Mouse (Mus musculus): ENCODE results near the gene Olfr483. TPM values are rescaled to one million over a fixed set of nuclear protein-coding genes. Genes with fewer than 3 reads are reported as not detected.

Gene Olfr483
- not detected in 2 replicates for polyA plus RNA-seq (2016; fragmentation: Nextera tagmentation; extraction: Ambion mirVana)

DNA sequence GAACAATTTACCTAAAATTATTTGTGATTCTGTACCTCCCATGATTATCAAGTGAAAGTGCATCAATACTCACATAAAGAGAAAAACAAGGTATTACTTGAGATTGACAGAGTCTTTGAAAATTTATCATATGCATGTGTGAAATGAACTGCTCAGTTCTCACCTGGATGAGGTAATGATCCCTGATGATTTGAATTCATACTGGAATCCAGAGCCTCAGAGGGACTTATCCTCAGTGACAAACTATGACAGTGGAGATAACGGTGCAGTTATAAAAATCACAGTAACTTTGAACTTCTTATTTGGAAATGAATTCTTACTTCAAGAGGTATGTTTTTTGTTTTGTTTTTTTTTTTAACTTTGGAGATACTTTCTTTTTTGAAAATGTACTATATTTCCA lies at the start of gene Olfr483:
Gene Olfr483, plus strand, starts transcription at position 301 of the 400 bp plus-strand sequence.
- no peaks in the 10 kb centered on the region for H3K4me1 ChIP-seq
- no peak within 1 kb of the TSS for H3K4me3 ChIP-seq
- H3K36me3 ChIP-seq (replicated peaks) = no peaks in the 10 kb centered on the region
- 92% methylated on average over 1 of the region's 1 CpGs for WGBS
- no peak for DNase-seq (ENCODE audit: extremely low spot score, low spot score)
- no peak within 1 kb of the TSS for H3K27ac ChIP-seq
- no peaks in the 10 kb centered on the region for H3K9me3 ChIP-seq
- H3K27me3 ChIP-seq (ENCODE audit: poor library complexity, severe bottlenecking) = no peaks in the 10 kb centered on the region

DNA sequence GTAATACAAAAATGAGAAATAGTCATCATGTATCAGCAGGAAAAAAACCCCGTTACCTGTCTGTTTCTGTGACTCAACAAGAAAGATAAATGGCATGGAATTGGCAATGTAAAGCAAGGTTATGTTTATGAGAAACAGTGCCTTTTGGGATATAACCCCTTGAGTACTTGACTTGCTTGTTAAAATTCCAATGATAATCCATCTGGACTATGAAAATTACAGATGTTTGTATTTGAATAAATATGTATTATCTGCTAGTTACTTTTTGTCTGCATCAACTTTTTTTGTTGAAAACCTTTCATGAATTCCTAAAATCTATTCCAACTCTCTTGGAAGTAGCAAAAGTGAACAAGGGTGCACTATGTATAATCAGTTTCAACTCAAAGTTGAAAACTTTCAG lies 33.4 kb upstream of the Olfr483 start, which contains the start of gene Olfr480:
Gene Olfr480, minus strand, starts transcription at position 101 of the 400 bp plus-strand sequence.
- 92% methylated on average over 1 of the region's 1 CpGs for WGBS
- Histone ChIP-seq H3K4me3 (no peak within 1 kb of the TSS), H3K27ac (no peak within 1 kb of the TSS), H3K9me3 (no peaks in the 10 kb centered on the region), H3K27me3 (ENCODE audit: poor library complexity, severe bottlenecking) (no peaks in the 10 kb centered on the region), H3K4me1 (no peaks in the 10 kb centered on the region), H3K36me3 (replicated peaks) (no peaks in the 10 kb centered on the region)
- no peak for DNase-seq (ENCODE audit: extremely low spot score, low spot score)

DNA sequence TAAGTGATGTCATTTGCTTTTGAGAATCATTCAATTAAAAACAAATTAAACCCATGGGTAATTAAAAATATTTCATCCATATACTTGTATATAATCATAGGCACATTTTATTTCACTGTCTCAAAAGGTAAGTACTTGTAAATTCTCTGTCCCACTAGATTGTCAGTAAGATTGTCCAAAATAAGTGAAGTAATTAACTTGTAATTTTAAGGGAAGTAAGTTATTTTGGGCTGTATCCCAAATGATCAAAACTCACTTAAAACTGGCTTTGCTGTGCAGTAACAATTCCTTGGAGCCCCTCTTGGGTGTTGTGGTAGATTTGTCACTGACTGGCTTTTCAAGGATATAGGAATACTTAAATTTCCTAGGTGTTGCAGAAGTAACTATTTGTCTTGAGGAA lies 21.1 kb upstream of the Olfr483 start, which contains the start of gene Olfr481:
Gene Olfr481, plus strand, starts transcription at position 301 of the 400 bp plus-strand sequence.
- H3K4me1 ChIP-seq = no peaks in the 10 kb centered on the region
- H3K27ac ChIP-seq = no peak within 1 kb of the TSS
- H3K4me3 ChIP-seq = no peak within 1 kb of the TSS
- no peaks in the 10 kb centered on the region for H3K27me3 ChIP-seq (ENCODE audit: poor library complexity, severe bottlenecking)
- no peak for DNase-seq (ENCODE audit: extremely low spot score, low spot score)
- no peaks in the 10 kb centered on the region for H3K9me3 ChIP-seq
- H3K36me3 ChIP-seq (replicated peaks) = no peaks in the 10 kb centered on the region

DNA sequence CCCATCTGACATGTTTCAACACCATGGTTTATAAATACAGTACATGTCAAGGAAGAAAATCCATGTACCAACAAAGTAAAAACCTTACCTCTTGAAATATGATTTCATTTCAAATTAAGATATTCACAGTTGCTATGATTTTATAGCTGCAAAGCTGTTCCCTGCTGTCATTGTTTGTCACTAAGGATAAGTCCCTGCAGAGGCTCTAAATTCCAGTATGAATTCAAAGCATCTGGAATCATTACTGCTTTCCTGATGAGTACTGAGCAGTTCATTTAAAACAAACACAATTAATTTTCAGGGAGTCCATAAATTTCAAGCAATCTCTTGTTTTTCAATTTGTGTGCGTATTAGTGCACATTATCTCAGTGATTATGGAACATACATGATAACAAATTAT lies 3.2 kb upstream of the Olfr483 start, which contains the start of gene Olfr482:
Gene Olfr482, minus strand, starts transcription at position 101 of the 400 bp plus-strand sequence.
- Histone ChIP-seq H3K27me3 (ENCODE audit: poor library complexity, severe bottlenecking) (no peaks in the 10 kb centered on the region), H3K9me3 (no peaks in the 10 kb centered on the region), H3K4me3 (no peak within 1 kb of the TSS), H3K27ac (no peak within 1 kb of the TSS), H3K36me3 (replicated peaks) (no peaks in the 10 kb centered on the region), H3K4me1 (no peaks in the 10 kb centered on the region)
- DNase-seq (ENCODE audit: extremely low spot score, low spot score) = no peak
- 88% methylated on average over 1 of the region's 1 CpGs for WGBS

DNA sequence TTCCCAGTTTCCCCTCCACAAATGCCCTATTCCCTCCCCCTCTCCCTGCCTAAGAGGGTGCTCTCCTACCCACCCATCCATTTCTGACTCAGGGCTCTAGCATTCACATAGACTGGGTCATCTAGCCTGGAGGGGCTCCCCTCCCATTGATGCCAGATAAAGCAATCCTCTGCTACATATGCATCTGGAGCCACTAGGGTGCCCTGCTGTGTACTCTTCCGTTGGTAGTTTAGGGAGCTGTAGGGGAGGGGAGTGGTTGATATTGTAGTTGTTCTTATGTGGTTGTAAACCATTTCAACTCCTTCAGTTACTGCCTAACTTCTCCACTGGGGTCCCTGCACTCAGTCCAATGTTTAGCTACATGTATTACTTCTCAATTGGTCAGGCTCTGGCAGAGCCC lies 20.0 kb downstream of the Olfr483 start:
- Histone ChIP-seq H3K36me3 (replicated peaks) (no peaks in the 10 kb centered on the region), H3K27ac (no peak overlapping the region), H3K4me3 (no peak overlapping the region), H3K4me1 (no peaks in the 10 kb centered on the region), H3K9me3 (no peaks in the 10 kb centered on the region), H3K27me3 (ENCODE audit: poor library complexity, severe bottlenecking) (no peaks in the 10 kb centered on the region)
- WGBS = 20% methylated on average over 1 of the region's 1 CpGs
- no peak for DNase-seq (ENCODE audit: extremely low spot score, low spot score)

DNA sequence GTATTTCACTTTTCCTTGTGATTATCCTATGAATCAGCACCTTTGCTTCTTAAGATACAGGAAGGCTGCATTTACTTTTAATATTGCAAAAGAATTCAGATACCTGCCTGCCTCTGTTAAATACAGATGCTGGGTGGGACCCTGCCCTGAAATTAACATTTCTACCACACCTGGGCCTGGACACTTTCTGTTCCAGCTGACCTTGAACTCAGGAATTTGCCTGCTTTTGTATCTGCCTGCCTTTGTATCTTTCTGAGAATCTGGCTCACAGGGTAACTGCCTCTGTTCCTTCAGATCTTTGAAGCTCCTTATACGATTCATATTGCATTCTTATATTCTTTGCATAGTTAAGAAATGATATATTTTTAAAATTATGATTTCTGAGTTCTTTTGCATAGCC lies 20.8 kb downstream of the Olfr483 start:
- no peaks in the 10 kb centered on the region for H3K9me3 ChIP-seq
- no peak overlapping the region for H3K4me3 ChIP-seq
- H3K27ac ChIP-seq = no peak overlapping the region
- H3K36me3 ChIP-seq (replicated peaks) = no peaks in the 10 kb centered on the region
- H3K27me3 ChIP-seq (ENCODE audit: poor library complexity, severe bottlenecking) = no peaks in the 10 kb centered on the region
- DNase-seq (ENCODE audit: extremely low spot score, low spot score) = no peak
- 70% methylated on average over 1 of the region's 1 CpGs for WGBS
- no peaks in the 10 kb centered on the region for H3K4me1 ChIP-seq

DNA sequence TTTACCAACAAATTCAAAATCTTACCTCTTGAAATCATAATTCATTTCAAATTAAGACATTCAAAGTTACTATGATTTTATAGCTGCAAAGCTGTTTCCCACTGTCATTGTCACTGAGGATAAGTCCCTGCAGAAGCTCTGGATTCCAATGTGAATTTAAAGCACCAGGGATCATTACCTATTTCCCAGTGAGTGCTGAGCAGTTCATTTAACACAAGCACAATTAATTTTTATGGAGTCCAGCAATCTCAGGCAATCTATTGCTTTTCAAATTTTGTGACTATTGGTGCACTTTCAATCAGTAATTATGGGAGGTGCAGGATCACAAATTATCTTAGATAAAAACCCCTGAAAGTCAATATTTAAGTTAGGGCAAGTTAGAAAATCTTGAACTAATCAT lies 26.7 kb downstream of the Olfr483 start, which contains the start of gene Olfr484:
Gene Olfr484, minus strand, starts transcription at position 101 of the 400 bp plus-strand sequence.
- Histone ChIP-seq H3K9me3 (no peaks in the 10 kb centered on the region), H3K27ac (no peak within 1 kb of the TSS), H3K4me1 (no peaks in the 10 kb centered on the region), H3K36me3 (replicated peaks) (no peaks in the 10 kb centered on the region), H3K27me3 (ENCODE audit: poor library complexity, severe bottlenecking) (no peaks in the 10 kb centered on the region), H3K4me3 (no peak within 1 kb of the TSS)
- DNase-seq (ENCODE audit: extremely low spot score, low spot score) = no peak

Other genes starting within 250 kb of the Olfr483 start
- not detected in 2 replicates for gene Olfr472, start 202.9 kb upstream of the Olfr483 start, polyA plus RNA-seq (2016; fragmentation: Nextera tagmentation; extraction: Ambion mirVana)
- not detected in 2 replicates for gene Olfr473, start 170.4 kb upstream of the Olfr483 start, polyA plus RNA-seq (2016; fragmentation: Nextera tagmentation; extraction: Ambion mirVana)
- not detected in 2 replicates for gene Olfr474, start 146.2 kb upstream of the Olfr483 start, polyA plus RNA-seq (2016; fragmentation: Nextera tagmentation; extraction: Ambion mirVana)
- not detected in 2 replicates for gene Olfr476, start 136.0 kb upstream of the Olfr483 start, polyA plus RNA-seq (2016; fragmentation: Nextera tagmentation; extraction: Ambion mirVana)
- gene Olfr477, start 114.2 kb upstream of the Olfr483 start, polyA plus RNA-seq (2016; fragmentation: Nextera tagmentation; extraction: Ambion mirVana) = not detected in 2 replicates
- not detected in 2 replicates for gene Olfr478, start 66.9 kb upstream of the Olfr483 start, polyA plus RNA-seq (2016; fragmentation: Nextera tagmentation; extraction: Ambion mirVana)
- not detected in 2 replicates for gene Olfr479, start 50.2 kb upstream of the Olfr483 start, polyA plus RNA-seq (2016; fragmentation: Nextera tagmentation; extraction: Ambion mirVana)
- gene Olfr480, start 33.5 kb upstream of the Olfr483 start, polyA plus RNA-seq (2016; fragmentation: Nextera tagmentation; extraction: Ambion mirVana) = not detected in 2 replicates
- gene Olfr481, start 21.0 kb upstream of the Olfr483 start, polyA plus RNA-seq (2016; fragmentation: Nextera tagmentation; extraction: Ambion mirVana) = not detected in 2 replicates
- 0.06 TPM in 1 of 2 replicates, not detected in the other for gene Olfr482, start 3.3 kb upstream of the Olfr483 start, polyA plus RNA-seq (2016; fragmentation: Nextera tagmentation; extraction: Ambion mirVana)
- gene Olfr484, start 26.6 kb downstream of the Olfr483 start, polyA plus RNA-seq (2016; fragmentation: Nextera tagmentation; extraction: Ambion mirVana) = not detected in 2 replicates
- gene Olfr485, start 59.0 kb downstream of the Olfr483 start, polyA plus RNA-seq (2016; fragmentation: Nextera tagmentation; extraction: Ambion mirVana) = not detected in 2 replicates
- not detected in 2 replicates for gene Olfr486, start 71.9 kb downstream of the Olfr483 start, polyA plus RNA-seq (2016; fragmentation: Nextera tagmentation; extraction: Ambion mirVana)
- not detected in 2 replicates for gene Olfr487, start 113.8 kb downstream of the Olfr483 start, polyA plus RNA-seq (2016; fragmentation: Nextera tagmentation; extraction: Ambion mirVana)
- gene Olfr488, start 157.5 kb downstream of the Olfr483 start, polyA plus RNA-seq (2016; fragmentation: Nextera tagmentation; extraction: Ambion mirVana) = not detected in 2 replicates
- not detected in 2 replicates for gene Olfr490, start 188.1 kb downstream of the Olfr483 start, polyA plus RNA-seq (2016; fragmentation: Nextera tagmentation; extraction: Ambion mirVana)
- gene Olfr491, start 212.6 kb downstream of the Olfr483 start, polyA plus RNA-seq (2016; fragmentation: Nextera tagmentation; extraction: Ambion mirVana) = not detected in 2 replicates
- gene Olfr492, start 222.8 kb downstream of the Olfr483 start, polyA plus RNA-seq (2016; fragmentation: Nextera tagmentation; extraction: Ambion mirVana) = not detected in 2 replicates
- gene Olfr493, start 246.1 kb downstream of the Olfr483 start, polyA plus RNA-seq (2016; fragmentation: Nextera tagmentation; extraction: Ambion mirVana) = not detected in 2 replicates

Measured in forebrain, embryonic 10.5 days (tissue).